Mouse (Mus musculus): ENCODE data around the gene Stk17b. TPM values are rescaled to one million over a fixed set of nuclear protein-coding genes. Genes with fewer than 3 reads are reported as not detected.
"Not testable (repeated sequence)": the region's sequence is repeated elsewhere in the genome, so short reads cannot be mapped to it uniquely, and the experiment has no call there.

Stk17b gene
- polyA plus RNA-seq, 1 experiment, result 7.1 TPM

DNA sequence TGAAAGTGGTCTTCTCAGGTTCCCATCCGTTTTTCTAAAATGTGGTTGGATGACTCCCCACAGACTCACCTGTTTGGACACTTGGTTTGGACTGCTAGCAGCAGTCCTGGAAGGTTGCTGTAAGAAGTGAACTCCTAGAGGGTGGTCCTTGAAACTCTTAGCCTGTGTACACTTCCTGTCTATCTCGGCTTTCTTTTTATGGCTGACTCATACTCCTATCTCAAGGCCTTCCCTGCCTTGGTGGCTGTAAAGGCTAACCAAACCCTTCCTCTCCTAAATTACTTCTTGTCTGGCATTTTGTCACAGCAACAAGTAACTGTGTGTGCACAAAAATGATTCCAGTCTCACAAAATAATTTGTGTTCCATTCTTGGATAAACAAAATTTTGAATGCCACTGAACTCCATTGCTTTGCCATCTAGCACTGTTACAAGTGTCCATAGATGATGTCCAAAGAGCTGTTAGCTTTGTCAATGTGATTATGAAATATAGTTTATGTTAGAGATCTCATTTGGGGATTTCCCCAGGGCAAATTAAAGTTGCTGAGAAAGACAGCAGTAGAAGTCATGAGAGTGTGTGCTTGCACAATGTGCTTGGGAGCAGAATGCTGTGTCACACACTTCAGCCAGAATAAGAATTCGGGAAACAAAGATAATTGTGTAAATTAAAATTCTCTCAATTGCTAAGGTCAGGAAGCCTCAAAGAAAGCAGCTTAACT, 43.1 kb downstream of the Stk17b start:
- no peak for TF ChIP-seq CTCF (IDR thresholded peaks at IDR 0.05; ENCODE audit: extremely low read depth, insufficient read depth, low read length)
- TF ChIP-seq POLR2A (IDR thresholded peaks at IDR 0.05; ENCODE audit: extremely low read depth, insufficient read depth, low read length), result no peak

DNA sequence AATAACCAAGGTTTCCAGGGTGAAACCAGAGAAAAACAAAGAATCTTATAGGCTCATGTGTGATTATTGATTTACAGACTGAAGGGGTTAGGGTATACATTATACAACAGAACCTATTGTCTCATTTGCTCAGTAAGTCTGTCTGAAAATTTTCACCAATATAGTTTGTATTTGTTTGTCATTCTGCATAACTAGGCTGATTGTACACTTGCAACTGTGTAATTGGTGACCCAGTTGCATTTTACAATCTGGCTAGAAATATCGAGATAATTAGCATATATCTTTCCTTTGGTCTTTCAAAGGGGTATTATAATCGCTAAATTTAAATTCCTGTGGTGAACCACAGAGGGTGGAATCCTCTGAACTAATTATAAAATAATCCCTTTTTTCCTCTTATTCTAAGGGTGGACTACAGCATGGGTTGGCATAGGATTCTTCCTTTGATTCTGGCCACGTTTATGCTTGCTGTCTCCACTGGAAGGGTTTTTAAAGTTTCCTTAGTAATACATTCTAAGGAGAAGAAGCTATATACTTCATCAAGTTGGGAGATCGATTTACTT, 44.2 kb downstream of the Stk17b start:
- H3K27ac ChIP-seq (ENCODE audit: insufficient read depth, low read length), result no peak overlapping the region
- H3K4me1 ChIP-seq (ENCODE audit: control insufficient read depth, insufficient read depth, low read length), result no peaks in the 10 kb centered on the region
- TF ChIP-seq POLR2A (IDR thresholded peaks at IDR 0.05; ENCODE audit: extremely low read depth, insufficient read depth, low read length) (no peak), CTCF (IDR thresholded peaks at IDR 0.05; ENCODE audit: extremely low read depth, insufficient read depth, low read length) (no peak)
- no peak overlapping the region for H3K4me3 ChIP-seq (ENCODE audit: insufficient read depth, low read length)

More for the DNA sequence above, 43.1 kb downstream of the Stk17b start:
- no peak overlapping the region for H3K27ac ChIP-seq (ENCODE audit: insufficient read depth, low read length)
- no peaks in the 10 kb centered on the region for H3K4me1 ChIP-seq (ENCODE audit: control insufficient read depth, insufficient read depth, low read length)
- no peak overlapping the region for H3K4me3 ChIP-seq (ENCODE audit: insufficient read depth, low read length)

DNA sequence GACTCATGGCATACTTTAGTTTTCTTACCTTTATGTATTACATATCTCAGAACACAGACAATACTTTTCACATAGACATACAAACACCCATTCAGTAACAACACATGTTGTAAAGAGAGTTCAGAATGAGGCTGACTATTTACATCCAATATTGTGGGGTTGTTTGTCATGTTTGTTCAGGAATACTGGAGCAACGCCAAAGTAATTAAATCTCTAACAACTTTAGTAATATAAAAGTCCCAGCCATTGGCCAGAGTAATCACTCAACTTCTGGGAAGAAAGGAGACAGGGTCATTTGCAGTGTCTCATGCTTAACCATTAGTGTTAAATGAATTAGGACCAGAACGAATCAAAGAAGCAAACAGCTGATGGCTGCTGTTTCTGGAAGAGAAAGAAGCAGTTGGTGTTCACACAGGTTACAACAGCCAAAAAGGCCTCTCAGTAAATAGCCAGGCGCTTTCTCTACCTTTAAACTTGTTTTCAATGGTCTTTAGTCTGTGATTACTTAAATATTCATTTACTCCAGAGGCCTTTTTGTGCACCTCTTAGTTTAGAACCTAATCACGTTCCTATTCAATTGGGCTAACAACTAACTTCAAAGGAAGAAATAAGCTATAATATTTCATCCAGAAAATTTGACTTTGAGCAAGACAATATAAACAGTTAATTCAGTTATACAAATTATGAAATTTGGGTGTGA, 44.8 kb downstream of the Stk17b start:
- not testable (repeated sequence) for H3K27ac ChIP-seq (ENCODE audit: insufficient read depth, low read length); H3K4me1 ChIP-seq (ENCODE audit: control insufficient read depth, insufficient read depth, low read length); H3K4me3 ChIP-seq (ENCODE audit: insufficient read depth, low read length)

DNA sequence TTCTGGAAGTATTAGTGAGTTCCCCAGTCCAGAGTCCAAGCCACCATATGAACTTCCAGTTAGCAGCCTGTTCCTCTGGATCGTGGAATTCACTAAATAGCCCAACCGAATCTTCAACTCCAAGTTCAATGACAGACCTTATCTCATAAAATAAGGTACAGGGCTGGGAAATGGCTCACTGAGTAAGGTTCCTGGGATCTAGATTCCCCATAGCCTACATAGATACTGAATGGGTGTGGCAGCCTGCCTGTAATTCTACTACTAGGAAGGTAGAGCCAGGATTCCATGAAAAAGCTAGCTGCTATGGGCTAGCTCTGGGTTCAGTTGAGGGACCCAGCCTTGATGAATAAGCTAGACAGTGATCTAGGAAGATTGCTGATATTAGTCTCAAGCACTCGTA, 48.4 kb downstream of the Stk17b start:
- H3K27ac ChIP-seq (ENCODE audit: insufficient read depth, low read length), result no peak overlapping the region
- no peaks in the 10 kb centered on the region for H3K4me1 ChIP-seq (ENCODE audit: control insufficient read depth, insufficient read depth, low read length)
- no peak overlapping the region for H3K4me3 ChIP-seq (ENCODE audit: insufficient read depth, low read length)
- TF ChIP-seq POLR2A (IDR thresholded peaks at IDR 0.05; ENCODE audit: extremely low read depth, insufficient read depth, low read length), result no peak
- no peak for TF ChIP-seq CTCF (IDR thresholded peaks at IDR 0.05; ENCODE audit: extremely low read depth, insufficient read depth, low read length)

DNA sequence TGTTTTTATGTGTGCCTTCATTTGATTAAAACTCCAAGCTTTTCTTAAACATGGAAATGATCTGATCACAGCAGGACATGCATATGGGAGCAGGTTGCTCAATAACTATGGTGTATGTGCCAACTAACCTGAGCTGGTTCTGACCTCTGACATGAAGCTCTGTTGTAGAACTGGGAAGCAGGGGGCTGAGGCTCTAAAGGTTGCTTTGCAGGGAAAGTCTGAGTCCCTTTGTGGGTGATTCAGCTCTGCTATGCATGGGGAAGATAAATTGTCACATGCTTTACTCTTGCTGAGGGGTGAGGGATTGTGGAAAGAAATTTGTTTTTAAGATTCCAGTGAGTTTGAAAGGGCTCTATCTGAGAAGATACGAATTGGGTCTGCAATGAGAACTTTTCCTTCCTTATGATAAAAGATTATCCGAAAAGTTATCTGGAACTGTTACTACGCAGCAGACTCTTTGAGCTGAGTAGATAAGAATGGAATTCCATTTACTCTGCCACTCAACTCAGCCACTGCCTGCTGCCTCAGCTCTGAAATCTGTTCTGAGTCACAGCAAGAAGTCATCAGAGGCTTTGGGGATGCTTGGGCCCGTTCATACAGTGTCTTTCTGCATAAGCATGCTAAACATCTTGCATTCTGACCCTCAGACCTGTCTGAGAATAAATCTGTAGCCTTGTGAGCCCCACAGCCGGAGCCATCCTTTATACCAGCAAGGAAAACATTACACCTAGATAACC, 56.4 kb downstream of the Stk17b start:
- Histone ChIP-seq H3K27ac (ENCODE audit: insufficient read depth, low read length) (no peak overlapping the region), H3K4me1 (ENCODE audit: control insufficient read depth, insufficient read depth, low read length) (no peaks in the 10 kb centered on the region), H3K4me3 (ENCODE audit: insufficient read depth, low read length) (no peak overlapping the region)
- TF ChIP-seq POLR2A (IDR thresholded peaks at IDR 0.05; ENCODE audit: extremely low read depth, insufficient read depth, low read length), result no peak
- no peak for TF ChIP-seq CTCF (IDR thresholded peaks at IDR 0.05; ENCODE audit: extremely low read depth, insufficient read depth, low read length)

DNA sequence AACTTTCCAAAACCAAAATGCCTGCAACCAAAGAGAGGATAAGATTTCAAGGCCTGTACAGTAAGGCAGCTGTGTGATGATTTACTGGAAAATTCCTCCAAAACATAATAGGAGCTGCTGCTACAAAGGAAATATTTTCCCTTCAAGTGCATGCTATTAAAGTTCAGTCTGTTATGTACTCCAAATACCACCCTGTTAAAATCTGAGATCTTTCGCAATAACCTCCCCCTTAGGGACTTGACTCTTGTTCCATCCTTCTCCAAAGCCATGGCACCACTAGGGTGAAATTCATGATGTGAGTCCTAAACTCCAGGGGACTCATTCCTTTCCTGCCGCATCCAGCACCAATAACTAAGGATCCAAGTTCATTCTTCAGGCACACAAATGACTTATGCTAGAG, 58.1 kb downstream of the Stk17b start:
- H3K27ac ChIP-seq (ENCODE audit: insufficient read depth, low read length), result no peak overlapping the region
- no peak overlapping the region for H3K4me3 ChIP-seq (ENCODE audit: insufficient read depth, low read length)
- H3K4me1 ChIP-seq (ENCODE audit: control insufficient read depth, insufficient read depth, low read length), result no peaks in the 10 kb centered on the region
- TF ChIP-seq CTCF (IDR thresholded peaks at IDR 0.05; ENCODE audit: extremely low read depth, insufficient read depth, low read length) (no peak), POLR2A (IDR thresholded peaks at IDR 0.05; ENCODE audit: extremely low read depth, insufficient read depth, low read length) (no peak)

DNA sequence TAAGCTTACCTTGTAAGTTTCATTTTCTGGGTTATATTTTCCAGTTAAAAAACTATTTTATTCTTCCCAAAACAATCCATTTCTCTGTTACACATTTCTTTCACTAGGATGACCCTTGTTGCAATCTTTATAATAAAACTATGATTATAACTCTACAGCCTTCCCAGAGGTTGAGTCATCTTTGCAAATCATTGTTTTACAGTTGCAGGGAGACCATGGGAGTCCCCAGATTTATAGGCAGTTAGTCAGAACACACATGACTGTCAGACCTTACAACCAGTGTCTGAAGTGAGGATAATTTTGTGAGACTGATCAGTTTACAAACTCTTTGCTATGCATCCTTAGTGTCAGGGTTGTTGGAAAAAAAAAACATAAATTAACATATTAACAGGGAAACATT, 63.7 kb downstream of the Stk17b start:
- TF ChIP-seq CTCF (IDR thresholded peaks at IDR 0.05; ENCODE audit: extremely low read depth, insufficient read depth, low read length) (no peak), POLR2A (IDR thresholded peaks at IDR 0.05; ENCODE audit: extremely low read depth, insufficient read depth, low read length) (no peak)
- no peak overlapping the region for H3K27ac ChIP-seq (ENCODE audit: insufficient read depth, low read length)

DNA sequence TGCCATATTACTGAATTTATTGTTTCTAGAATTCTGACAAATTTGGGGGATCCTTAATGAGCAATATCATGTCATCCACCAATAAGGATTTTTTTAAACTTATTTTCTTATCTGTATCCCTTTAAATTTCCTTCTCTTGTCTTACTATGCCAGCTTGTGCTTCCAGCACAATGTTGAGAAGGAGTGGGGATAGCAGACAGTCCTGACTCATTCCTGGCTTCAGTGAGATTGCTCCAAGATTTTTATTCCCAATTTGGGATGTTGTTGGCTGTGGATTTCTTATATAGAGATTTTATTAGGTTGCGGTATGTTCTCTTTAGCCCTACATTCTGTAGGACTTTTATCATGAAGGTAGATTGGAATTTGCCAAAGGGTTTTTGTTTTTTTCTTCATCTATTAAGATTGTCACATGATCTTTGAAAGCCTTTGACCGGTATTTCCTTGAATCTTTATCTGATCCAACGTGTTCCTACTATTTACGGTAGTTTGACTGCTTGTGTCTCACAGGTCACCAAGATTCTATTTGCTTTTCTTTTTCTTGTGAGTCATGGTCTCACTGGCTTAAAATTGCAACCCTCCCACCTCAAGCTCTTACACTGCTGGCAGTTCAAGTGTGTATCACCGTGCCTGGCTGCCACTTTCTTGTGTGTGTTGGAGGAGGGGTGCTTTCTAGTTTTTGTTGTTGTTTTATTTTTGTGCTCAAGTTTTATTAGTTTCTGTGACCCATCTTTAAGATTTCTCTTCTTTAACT, 64.2 kb downstream of the Stk17b start:
- H3K4me1 ChIP-seq (ENCODE audit: control insufficient read depth, insufficient read depth, low read length), result no peaks in the 10 kb centered on the region
- no peak overlapping the region for H3K27ac ChIP-seq (ENCODE audit: insufficient read depth, low read length)
- TF ChIP-seq POLR2A (IDR thresholded peaks at IDR 0.05; ENCODE audit: extremely low read depth, insufficient read depth, low read length) (no peak), CTCF (IDR thresholded peaks at IDR 0.05; ENCODE audit: extremely low read depth, insufficient read depth, low read length) (no peak)
- no peak overlapping the region for H3K4me3 ChIP-seq (ENCODE audit: insufficient read depth, low read length)

More for the DNA sequence above, 63.7 kb downstream of the Stk17b start:
- Histone ChIP-seq H3K4me1 (ENCODE audit: control insufficient read depth, insufficient read depth, low read length) (no peaks in the 10 kb centered on the region), H3K4me3 (ENCODE audit: insufficient read depth, low read length) (no peak overlapping the region)

DNA sequence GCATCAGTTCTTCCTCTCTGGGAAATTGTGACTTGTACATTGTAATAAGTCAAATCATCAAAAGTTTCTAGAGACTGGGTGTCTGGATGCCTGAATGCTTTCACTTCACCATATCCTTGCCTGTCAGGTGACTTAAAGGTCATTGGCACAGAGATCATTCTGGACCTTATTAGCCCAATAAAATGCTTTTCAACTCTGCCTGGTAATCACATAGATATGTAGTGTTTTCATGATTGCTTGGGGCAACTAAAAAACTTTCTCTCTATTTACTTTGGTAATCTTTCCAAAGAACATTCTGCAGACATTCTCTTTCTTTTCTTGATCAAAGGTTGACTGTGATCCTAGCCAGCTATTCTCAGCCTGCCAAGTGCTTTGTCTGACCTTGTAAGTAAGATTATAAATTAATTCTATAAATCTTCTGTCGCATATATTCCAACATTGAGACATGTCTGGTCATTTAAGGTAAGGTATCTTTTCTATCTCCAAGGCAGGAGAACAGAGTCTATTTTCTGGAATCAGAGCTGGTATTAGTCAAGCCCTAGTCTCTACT, 69.0 kb downstream of the Stk17b start:
- Histone ChIP-seq H3K4me3 (ENCODE audit: insufficient read depth, low read length) (no peak overlapping the region), H3K27ac (ENCODE audit: insufficient read depth, low read length) (no peak overlapping the region), H3K4me1 (ENCODE audit: control insufficient read depth, insufficient read depth, low read length) (peaks cover 1% of the 10 kb centered on the region; the same call in 1 of the 2 replicates)
- TF ChIP-seq CTCF (IDR thresholded peaks at IDR 0.05; ENCODE audit: extremely low read depth, insufficient read depth, low read length), result no peak
